In the genomic region with DNA sequence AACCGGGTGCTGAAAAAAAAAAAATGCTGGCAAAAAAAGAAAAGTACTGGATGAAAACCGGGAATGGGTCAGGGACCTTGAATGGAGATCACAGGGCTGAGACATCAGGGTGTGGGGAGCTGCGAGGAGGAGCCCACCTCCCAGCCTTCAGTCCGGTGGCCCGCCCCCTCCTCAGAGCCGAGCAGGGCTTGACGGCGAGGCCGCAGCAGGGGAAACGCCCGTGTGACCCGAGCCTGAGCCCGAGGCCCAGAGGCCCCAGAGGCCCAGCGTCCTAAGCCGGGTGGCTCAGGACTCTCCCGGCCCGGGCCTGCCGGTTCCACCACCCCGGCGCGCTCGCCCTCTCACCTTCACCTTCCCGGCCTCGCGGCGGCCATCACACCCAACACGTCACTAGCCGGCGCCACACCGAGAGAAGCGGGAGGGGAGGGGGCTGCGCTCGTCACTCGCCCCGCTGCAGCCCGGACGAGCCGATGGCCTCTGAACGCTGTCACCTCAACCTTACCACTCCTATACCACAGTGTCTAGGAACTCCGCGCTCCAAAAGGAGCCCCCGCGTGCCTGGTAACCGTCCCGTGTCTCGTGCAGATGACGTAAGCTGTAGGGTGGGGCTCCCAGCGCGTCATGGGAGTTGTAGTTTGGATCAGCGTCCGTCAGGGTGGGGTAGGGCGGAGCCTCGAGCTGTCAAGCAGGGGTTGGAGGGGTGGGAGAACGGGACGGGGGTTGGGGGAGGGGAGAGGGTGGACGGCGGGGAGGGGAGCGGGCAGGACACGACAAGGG, we compare ENCODE assay signal across 1 mouse cellular context.
TF ChIP-seq lines count a peak whose summit lies in the region.

Mfn2 (minus strand) TSS at position 392 of the 777 bp plus-strand sequence.

TF ChIP-seq in myocyte, 11 proteins besides CTCF, POLR2A, EP300 and RAD21 (continued from another document):
- TF ChIP-seq POLR2AphosphoS2 (IDR thresholded peaks at IDR 0.05; ENCODE audit: insufficient read length, low read depth) (peak; percentile 44), CEBPB (IDR thresholded peaks at IDR 0.05; ENCODE audit: insufficient read depth, poor library complexity, severe bottlenecking) (no peak), E2F4 (IDR thresholded peaks at IDR 0.05; ENCODE audit: insufficient read depth) (no peak), MAX (IDR thresholded peaks at IDR 0.05; ENCODE audit: low read depth) (no peak), REST (IDR thresholded peaks at IDR 0.05; ENCODE audit: insufficient read depth, insufficient read length) (no peak)
